ENCODE assay signal across 8 mouse cellular contexts in the genomic region with DNA sequence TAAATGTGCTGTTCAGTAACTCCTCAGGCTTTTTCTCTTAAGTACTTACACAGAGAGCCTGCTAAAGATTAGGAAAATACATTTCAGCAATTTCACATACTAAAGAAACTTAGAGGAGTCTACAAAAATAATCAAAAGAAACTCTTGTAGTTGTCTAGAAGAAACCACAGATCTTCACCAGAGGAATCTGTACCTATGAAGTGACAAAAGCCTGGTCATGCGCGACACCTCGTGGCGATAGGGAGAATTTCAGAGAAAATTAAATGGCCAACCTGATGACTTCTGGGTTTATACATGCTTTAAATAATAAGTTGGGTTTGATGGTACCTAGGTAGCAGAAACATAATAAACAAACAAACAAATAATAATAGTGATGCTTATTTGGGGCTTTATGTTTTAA.
DNase-seq lines count a peak whose midpoint lies in the region; ATAC-seq and TF ChIP-seq lines count a peak whose summit lies in the region.
"Had no signal": no experiment of that assay in that cellular context is flagged by ENCODE, and none has a peak within 500 bp of the region (broad histone marks: within the 10 kb centered on the region; RNA-seq: fewer than 3 reads in every experiment).

No protein-coding gene starts in this region.

- peak; percentile 63 for TF ChIP-seq CTCF in E14TG2a.4 (conservative IDR thresholded peaks at IDR 0.05; ENCODE audit: low read length)

- H3K4me1 ChIP-seq in E14TG2a.4 (replicated peaks; ENCODE audit: low read depth, low read length) = peaks cover 6% of the 10 kb centered on the region
- no peaks in the 10 kb centered on the region for H3K4me1 ChIP-seq in forebrain, embryonic 15.5 days
- H3K4me1 ChIP-seq in limb, embryonic 14.5 days (ENCODE audit: control insufficient read depth, insufficient read depth, low read length) = no peaks in the 10 kb centered on the region
- H3K4me1 ChIP-seq: limb, embryonic 13.5 days had no signal

- no peak overlapping the region for H3K9ac ChIP-seq in forebrain, embryonic 15.5 days (replicated peaks)
- no peak overlapping the region for H3K9ac ChIP-seq in limb, embryonic 14.5 days (ENCODE audit: low read depth, low read length, severe bottlenecking)
- H3K9ac ChIP-seq: limb, embryonic 13.5 days had no signal

- H3K9me3 ChIP-seq in E14TG2a.4 (ENCODE audit: low read length) = peaks cover 2% of the 10 kb centered on the region
- no peaks in the 10 kb centered on the region for H3K9me3 ChIP-seq in forebrain, embryonic 15.5 days
- no peaks in the 10 kb centered on the region for H3K9me3 ChIP-seq in limb, embryonic 14.5 days (ENCODE audit: control insufficient read depth, low read length)
- H3K9me3 ChIP-seq: limb, embryonic 13.5 days had no signal

- TF ChIP-seq POLR2A in limb, embryonic 14.5 days (IDR thresholded peaks at IDR 0.05; ENCODE audit: borderline replicate concordance, extremely low read depth, insufficient read depth, insufficient read length) = no peak

- WGBS in forebrain, embryonic 15.5 days = 0% methylated on average over 4 of the region's 4 CpGs
- under 1% methylated on average over 4 of the region's 4 CpGs for WGBS in limb, embryonic 14.5 days

- no peaks in the 10 kb centered on the region for H3K27me3 ChIP-seq in E14TG2a.4 (ENCODE audit: insufficient read depth, low read length)
- no peaks in the 10 kb centered on the region for H3K27me3 ChIP-seq in forebrain, embryonic 15.5 days
- no peaks in the 10 kb centered on the region for H3K27me3 ChIP-seq in limb, embryonic 14.5 days (ENCODE audit: control insufficient read depth, insufficient read depth, low read length)
- H3K27me3 ChIP-seq: limb, embryonic 13.5 days had no signal

- H3K36me3 ChIP-seq in E14TG2a.4 (ENCODE audit: insufficient read depth, low read length) = no peaks in the 10 kb centered on the region
- no peaks in the 10 kb centered on the region for H3K36me3 ChIP-seq in forebrain, embryonic 15.5 days
- H3K36me3 ChIP-seq in limb, embryonic 14.5 days (ENCODE audit: control insufficient read depth, insufficient read depth, low read length) = no peaks in the 10 kb centered on the region
- H3K36me3 ChIP-seq: limb, embryonic 13.5 days had no signal

- DNase-seq in A20 (ENCODE audit: low read depth, low spot score) = peak; percentile 32
- peak; percentile 28 for DNase-seq in c-Kit-positive CD71-negative TER-119-negative erythroid progenitor cells, embryonic 14.5 days (ENCODE audit: low read depth)
- DNase-seq in kidney, adult 9 months = peak; percentile 52
- peak; percentile 66 for DNase-seq in limb, embryonic 14.5 days (ENCODE audit: low spot score)
- DNase-seq in retina, postnatal 7 days (ENCODE audit: low read depth, low spot score) = peak; percentile 44

- no peak overlapping the region for H3K4me2 ChIP-seq in forebrain, embryonic 15.5 days (replicated peaks)
- H3K4me2 ChIP-seq in limb, embryonic 14.5 days (replicated peaks; ENCODE audit: low read depth, low read length, severe bottlenecking) = no peak overlapping the region
- H3K4me2 ChIP-seq: limb, embryonic 13.5 days had no signal

- ATAC-seq in forebrain, embryonic 15.5 days (replicated peaks) = 0 out of 2 replicates have a peak, but pooled peaks have one; percentile 43
- ATAC-seq in limb, embryonic 14.5 days (ENCODE audit: low FRiP score, low read depth) = 0 out of 2 replicates have a peak, but pooled peaks have one; percentile 30

- H3K27ac ChIP-seq in forebrain, embryonic 15.5 days (replicated peaks) = no peak overlapping the region
- H3K27ac ChIP-seq in limb, embryonic 14.5 days (replicated peaks; ENCODE audit: low read depth, low read length) = no peak overlapping the region
- H3K27ac ChIP-seq: limb, embryonic 13.5 days had no signal

- H3K4me3 ChIP-seq in E14TG2a.4 (replicated peaks; ENCODE audit: low read length) = no peak overlapping the region
- no peak overlapping the region for H3K4me3 ChIP-seq in forebrain, embryonic 15.5 days
- H3K4me3 ChIP-seq in limb, embryonic 14.5 days (replicated peaks; ENCODE audit: low read length) = no peak overlapping the region
- H3K4me3 ChIP-seq: limb, embryonic 13.5 days had no signal
